Mouse (Mus musculus) ovary, postnatal 10 days (tissue): ENCODE measurements around the gene Snip1.

Source experiments
- DNase-seq: peaks from one replicate; pipeline ENCODE4 v3.0.0; 2022; ENCODE audit warnings: low spot score

Snip1 gene

DNA sequence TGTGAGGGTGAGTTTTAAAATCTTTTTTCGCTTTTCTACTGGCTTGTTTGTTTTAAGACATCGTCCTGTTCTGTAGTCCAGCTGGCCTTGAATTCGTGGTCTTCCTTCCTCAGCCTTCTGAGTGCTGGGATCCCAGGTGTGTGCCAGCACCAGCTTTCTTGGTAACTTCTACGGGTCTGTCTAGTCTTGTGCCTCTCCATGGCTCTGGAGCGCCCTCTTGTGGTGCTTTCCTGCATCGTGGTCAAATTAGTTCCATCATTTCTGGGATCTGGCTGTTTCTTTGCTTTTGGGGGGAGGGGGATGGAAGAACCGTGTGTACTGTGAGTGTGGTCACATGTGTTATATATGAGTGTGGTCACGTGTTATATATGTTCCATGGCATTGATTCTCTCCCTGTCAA is 33.0 kb downstream of the Snip1 start:
- peak; percentile 62 for DNase-seq

DNA sequence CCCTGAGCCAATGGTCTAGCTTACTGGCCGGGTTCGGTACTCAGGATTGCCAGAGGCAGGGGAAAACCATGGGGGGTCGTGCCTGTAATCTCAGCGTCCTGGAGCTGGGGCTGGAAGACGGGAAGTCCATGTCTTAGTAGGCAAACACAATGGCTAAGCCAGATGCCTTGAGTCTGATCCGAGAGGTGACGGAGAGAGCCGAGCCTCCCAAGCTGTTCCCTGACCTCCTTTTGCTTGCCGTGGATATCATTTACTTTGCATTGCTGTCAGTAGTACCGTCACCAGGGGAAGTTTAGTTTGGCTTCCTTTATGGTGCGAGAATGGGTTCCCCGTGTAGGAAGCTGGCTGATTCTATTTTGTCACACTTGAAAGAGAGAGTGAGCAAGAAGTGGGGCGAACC is 34.9 kb downstream of the Snip1 start:
- DNase-seq = no peak

DNA sequence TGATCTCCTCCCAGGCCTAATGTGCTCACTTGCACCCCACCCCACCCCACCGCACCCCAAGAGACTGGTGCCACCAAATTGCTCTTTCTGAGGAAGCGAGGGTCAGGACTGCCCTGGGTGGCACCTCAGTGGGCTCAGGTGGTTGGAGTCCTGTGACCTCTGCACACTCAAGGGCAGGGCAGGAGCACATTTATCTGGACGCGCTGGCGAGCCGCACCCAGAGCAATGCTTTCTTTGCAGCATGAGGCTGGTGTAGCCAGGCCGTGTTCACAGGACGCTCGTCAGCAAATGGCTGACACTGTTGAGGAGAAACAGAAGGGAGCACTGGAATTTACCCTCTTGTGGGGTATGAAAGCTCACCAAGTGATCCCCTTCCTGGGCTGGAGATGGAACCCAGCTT is 38.9 kb downstream of the Snip1 start:
- no peak for DNase-seq

DNA sequence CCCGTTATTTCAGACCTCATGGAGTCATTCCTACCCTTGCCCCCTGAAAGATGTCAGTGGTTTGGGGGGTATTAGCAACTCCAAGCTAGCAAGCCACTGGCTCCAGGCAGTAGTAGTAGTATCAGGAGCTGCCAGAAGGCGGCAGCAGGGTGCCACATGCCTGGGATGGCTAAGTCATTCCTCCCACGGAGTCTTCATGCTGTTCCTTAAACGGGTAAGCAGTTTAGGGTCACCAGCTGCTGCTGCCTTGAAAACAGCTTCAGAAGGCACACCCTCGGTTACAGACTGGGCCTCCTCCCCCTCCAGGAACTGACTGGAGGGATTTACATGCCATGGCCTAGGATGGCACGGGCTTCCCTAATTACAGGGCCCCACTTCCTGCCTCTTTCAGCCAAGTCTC is 48.2 kb downstream of the Snip1 start:
- DNase-seq = peak; percentile 80

DNA sequence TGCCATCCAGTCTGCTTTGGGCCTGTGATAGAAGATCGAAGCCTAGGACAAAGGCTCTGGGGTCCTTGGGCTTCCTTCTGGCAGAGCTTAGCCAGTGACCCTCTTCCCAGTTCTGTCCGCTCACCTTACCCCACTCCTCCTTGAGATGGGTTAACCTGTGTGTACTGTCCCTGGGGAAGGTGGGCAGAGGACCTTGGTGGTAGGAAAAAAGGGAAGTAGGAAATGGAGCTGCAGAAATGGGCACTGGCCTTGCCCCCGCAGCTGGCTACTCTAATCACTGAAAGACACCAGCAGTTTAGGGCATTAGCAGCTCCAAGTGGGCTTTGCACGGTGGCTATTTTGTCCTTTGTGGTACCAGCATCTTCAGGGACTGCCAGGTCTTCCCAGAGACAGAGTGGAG is 48.6 kb downstream of the Snip1 start:
- DNase-seq = no peak

GRCm38 (mm10) chr4:125115710-125116089 is 49.2 kb downstream of the Snip1 start:
- DNase-seq = no peak

DNA sequence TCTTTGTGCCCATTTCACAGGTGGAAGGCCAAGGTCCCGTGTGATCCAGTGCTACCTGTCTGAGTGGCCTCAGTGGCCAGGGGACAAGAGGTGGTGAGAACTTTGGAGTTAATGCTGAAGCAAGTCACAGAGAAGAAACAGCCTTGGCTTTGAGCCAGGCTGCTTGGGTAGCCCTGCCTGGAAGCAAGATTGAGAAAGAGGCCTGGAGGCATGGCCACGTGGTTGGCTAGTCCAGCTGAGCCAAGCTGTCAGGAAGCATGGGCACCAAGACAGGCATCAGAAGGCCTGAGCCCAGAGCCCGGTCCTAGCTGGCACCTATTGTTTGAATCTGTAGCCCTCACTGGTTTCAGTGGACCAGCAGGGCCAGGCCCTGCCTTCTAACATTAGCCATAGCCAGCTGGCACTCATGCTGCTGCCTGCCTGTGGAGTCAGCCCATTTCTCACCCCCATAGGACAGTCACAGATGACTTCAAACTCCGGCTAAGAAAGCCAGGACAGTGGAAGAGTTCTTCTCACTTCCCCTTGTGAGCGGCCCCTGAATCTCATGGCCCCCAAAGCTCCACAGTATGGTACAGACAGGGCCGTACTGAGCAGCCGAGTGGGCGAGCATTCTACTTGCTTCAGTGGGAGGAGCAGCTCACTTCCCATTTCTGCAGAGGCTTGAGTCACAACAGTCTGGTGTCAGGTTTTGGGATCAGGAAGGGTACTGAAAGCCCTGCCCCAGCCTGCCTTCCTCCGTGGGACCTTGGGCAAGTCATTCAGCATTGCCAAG is 49.8 kb downstream of the Snip1 start:
- DNase-seq = no peak

DNA sequence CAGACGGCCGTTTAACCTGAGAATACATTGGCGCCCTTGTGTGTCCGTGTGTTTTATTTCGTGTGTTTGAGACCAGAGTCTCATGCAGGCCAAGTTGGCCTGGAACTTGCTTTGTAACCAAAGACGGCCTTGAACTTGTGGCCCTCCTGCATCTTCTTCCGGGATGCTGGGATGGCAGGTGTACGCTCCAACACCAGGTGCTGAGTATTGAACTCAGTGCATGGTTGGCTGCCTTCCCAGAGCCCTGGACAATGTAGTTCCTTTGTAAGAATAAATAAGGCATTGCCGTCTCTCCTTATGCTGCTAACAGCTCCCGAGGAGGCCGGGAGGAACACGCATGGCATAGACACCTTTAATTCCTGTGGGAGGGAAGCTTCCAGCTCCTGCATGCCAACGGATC is 50.5 kb downstream of the Snip1 start:
- DNase-seq = no peak

- no peak for DNase-seq
These were observed 51.4 kb downstream of the Snip1 start for GRCm38 (mm10) chr4:125117902-125118320.

DNA sequence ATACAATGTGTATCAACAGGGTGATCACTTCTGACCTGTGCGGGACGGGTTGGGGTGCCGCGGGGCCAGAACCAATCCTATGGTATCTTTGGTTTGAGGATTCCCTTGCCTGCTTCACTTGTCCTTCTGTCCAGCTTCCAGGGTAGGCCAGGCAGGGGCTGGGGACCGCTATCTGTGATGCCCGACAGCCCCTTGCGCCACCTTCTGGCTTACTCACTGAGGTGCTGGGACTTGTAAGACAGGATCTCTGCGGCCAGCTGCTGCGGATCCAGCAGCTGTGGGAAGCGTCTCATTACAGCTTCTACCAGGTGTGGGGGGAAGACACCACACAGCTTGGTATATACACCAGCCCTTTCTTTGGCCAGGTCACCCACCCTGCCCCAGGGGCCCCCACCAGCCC is 52.6 kb downstream of the Snip1 start:
- DNase-seq = no peak

- no peak for DNase-seq
These were observed 53.2 kb downstream of the Snip1 start for GRCm38 (mm10) chr4:125119721-125120120.

GRCm38 (mm10) chr4:125122431-125123278 is 56.2 kb downstream of the Snip1 start:
- no peak for DNase-seq

DNA sequence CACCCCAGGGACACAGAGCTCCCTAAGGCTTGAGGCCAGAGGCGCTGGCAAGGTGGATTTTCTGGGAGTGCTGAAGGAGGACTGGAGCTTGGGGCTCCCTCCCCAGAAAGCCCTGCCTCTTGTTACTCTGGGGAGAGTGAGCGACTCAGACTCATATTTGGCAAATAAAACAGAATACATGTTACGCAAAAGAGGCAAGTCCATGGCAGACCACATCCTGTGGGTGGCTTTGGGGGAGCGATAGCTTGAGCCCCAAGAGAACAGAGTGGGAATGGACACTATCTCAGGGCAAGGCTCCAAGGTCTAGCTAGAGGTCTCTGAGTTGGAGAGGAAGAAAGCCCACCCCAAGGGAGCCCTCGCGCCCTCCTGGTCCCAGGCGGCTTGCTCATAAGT is 56.8 kb downstream of the Snip1 start:
- DNase-seq = no peak
